35 mouse cellular contexts compared by ENCODE assay signal in the genomic region with DNA sequence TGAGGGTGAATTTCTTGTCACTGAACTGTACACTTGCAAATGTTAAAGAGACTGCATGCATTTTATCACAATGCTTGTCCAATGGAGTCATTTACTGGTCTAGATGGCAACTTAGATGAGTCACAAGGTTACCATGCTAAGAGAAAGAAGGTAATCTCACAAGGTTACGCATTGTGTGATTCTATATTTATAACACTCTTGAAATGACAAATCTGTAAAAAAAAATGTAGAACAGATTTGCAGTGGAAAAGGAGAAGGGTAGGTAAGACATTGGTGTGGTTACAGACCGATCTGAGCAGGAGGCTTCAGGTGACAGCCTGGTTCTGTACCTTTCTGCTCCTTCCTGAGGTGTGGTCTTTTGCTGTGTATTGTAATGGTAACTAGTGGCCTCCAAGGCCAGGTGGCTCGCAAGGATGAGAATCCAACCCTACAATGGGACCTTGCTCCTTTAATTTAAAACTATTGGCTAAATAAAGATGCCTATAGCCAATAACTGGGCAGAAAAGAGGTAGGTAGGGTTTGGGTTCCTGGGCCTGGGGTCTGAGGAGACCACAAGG. TPM values are rescaled to one million over a fixed set of nuclear protein-coding genes. Genes with fewer than 3 reads are reported as not detected.
A peak's percentile ranks its signal among the peaks of the same experiment; 100 is the strongest.
DNase-seq lines count a peak whose midpoint lies in the region; ATAC-seq and TF ChIP-seq lines count a peak whose summit lies in the region.
"Had no signal": no experiment of that assay in that cellular context is flagged by ENCODE, and none has a peak within 500 bp of the region (broad histone marks: within the 10 kb centered on the region; RNA-seq: fewer than 3 reads in every experiment).

No protein-coding gene starts in this region.

- TF ChIP-seq POLR2A in ES-Bruce4 (IDR thresholded peaks at IDR 0.05; ENCODE audit: insufficient read depth, low read length): no peak
- TF ChIP-seq POLR2A in small intestine, adult 2 months (IDR thresholded peaks at IDR 0.05; ENCODE audit: low read depth, low read length): no peak

- no peak overlapping the region for H3K27ac ChIP-seq in heart, embryonic 11.5 days (ENCODE audit: low read depth, low read length)
- 0 out of 2 replicates have a peak overlapping the region, but pooled peaks have one; percentile 52 for H3K27ac ChIP-seq in ES-Bruce4 (ENCODE audit: insufficient read depth, low read length)
- H3K27ac ChIP-seq in small intestine, adult 2 months (ENCODE audit: insufficient read depth, low read depth, low read length): peak overlapping the region; percentile 4; the same call in 1 of the 2 replicates
- H3K27ac ChIP-seq: embryonic facial prominence, embryonic 10.5 days; embryonic facial prominence, embryonic 13.5 days; forebrain, embryonic 10.5 days; forebrain, embryonic 13.5 days; heart, embryonic 15.5 days; hindbrain, embryonic 10.5 days; hindbrain, embryonic 13.5 days had no signal

- H3K4me1 ChIP-seq in heart, embryonic 11.5 days (ENCODE audit: control insufficient read depth, insufficient read depth, low read length): peaks cover 10% of the 10 kb centered on the region
- no peaks in the 10 kb centered on the region for H3K4me1 ChIP-seq in ES-Bruce4 (ENCODE audit: control insufficient read depth, insufficient read depth, low read length)
- peaks cover 25% of the 10 kb centered on the region; the same call in 1 of the 2 replicates for H3K4me1 ChIP-seq in small intestine, adult 2 months (ENCODE audit: control insufficient read depth, insufficient read depth, insufficient read length, low read length)

- no peak for ATAC-seq in heart, embryonic 11.5 days (replicated peaks; ENCODE audit: insufficient number of reproducible peaks, low FRiP score, low TSS enrichment)
- ATAC-seq: activated CD4-positive, CD25-positive, alpha-beta regulatory T cell, adult 4 months; forebrain, embryonic 13.5 days; forebrain, embryonic 16.5 days; inflammation-experienced regulatory T-cells, adult 6 months; Patski had no signal

- peak; percentile 75; the same call in 1 of the 2 replicates for TF ChIP-seq EP300 in ES-Bruce4 (IDR thresholded peaks at IDR 0.05; ENCODE audit: insufficient read depth, low read depth, low read length)

- H3K9ac ChIP-seq in heart, embryonic 11.5 days (ENCODE audit: low read depth, low read length): no peak overlapping the region
- no peak overlapping the region for H3K9ac ChIP-seq in ES-Bruce4 (ENCODE audit: low read depth, poor library complexity, severe bottlenecking)
- H3K9ac ChIP-seq: embryonic facial prominence, embryonic 13.5 days; forebrain, embryonic 13.5 days; heart, embryonic 12.5 days; heart, embryonic 15.5 days; hindbrain, embryonic 13.5 days had no signal

- H3K4me3 ChIP-seq in heart, embryonic 11.5 days (ENCODE audit: low read depth, low read length): no peak overlapping the region
- H3K4me3 ChIP-seq in ES-Bruce4 (ENCODE audit: low read depth, low read length): peak overlapping the region; percentile 27; the same call in 1 of the 2 replicates
- no peak overlapping the region for H3K4me3 ChIP-seq in small intestine, adult 2 months (ENCODE audit: low read depth, low read length)
- H3K4me3 ChIP-seq: embryonic facial prominence, embryonic 10.5 days; embryonic facial prominence, embryonic 13.5 days; forebrain, embryonic 10.5 days; forebrain, embryonic 13.5 days; heart, embryonic 12.5 days; heart, embryonic 15.5 days; hindbrain, embryonic 10.5 days; hindbrain, embryonic 13.5 days had no signal

- DNase-seq in heart, adult 11 months: peak; percentile 66
- DNase-seq in ZHBTc4 (ENCODE audit: low read depth, low spot score): peak; percentile 39
- DNase-seq in cerebellum, adult 11 months: no peak
- DNase-seq in kidney, adult 9 months: no peak
- no peak for DNase-seq in urinary bladder, postnatal 4 days (ENCODE audit: low spot score in 2 of 2)
- DNase-seq: adrenal gland, adult 8-10 months; adrenal gland, postnatal 25 days; cerebellum, adult 18-20 months; cerebellum, adult 9-11 months; cerebellum, postnatal 25 days; embryo, embryonic 11 days; gastrocnemius, postnatal 10 days; gastrocnemius, postnatal 36 days; heart, postnatal 10 days; heart, postnatal 36 days; kidney, adult 11 months had no signal

- no peaks in the 10 kb centered on the region for H3K27me3 ChIP-seq in heart, embryonic 11.5 days (ENCODE audit: control insufficient read depth, insufficient read depth, low read length)
- H3K27me3 ChIP-seq in ES-Bruce4 (ENCODE audit: control insufficient read depth, insufficient read depth, low read length, poor library complexity, severe bottlenecking): no peaks in the 10 kb centered on the region
- no peaks in the 10 kb centered on the region for H3K27me3 ChIP-seq in small intestine, adult 2 months (ENCODE audit: control insufficient read depth, insufficient read depth, low read length)
- H3K27me3 ChIP-seq: embryonic facial prominence, embryonic 13.5 days; forebrain, embryonic 13.5 days; heart, embryonic 12.5 days; heart, embryonic 15.5 days; hindbrain, embryonic 13.5 days; Patski had no signal

- H3K36me3 ChIP-seq in heart, embryonic 11.5 days (ENCODE audit: control insufficient read depth, insufficient read depth, low read length): no peaks in the 10 kb centered on the region
- no peaks in the 10 kb centered on the region for H3K36me3 ChIP-seq in ES-Bruce4 (ENCODE audit: control insufficient read depth, insufficient read depth, low read length, poor library complexity, severe bottlenecking)
- H3K36me3 ChIP-seq in small intestine, adult 2 months (ENCODE audit: control insufficient read depth, insufficient read depth, low read length): peaks cover 2% of the 10 kb centered on the region; the same call in 1 of the 2 replicates
- H3K36me3 ChIP-seq: heart, embryonic 15.5 days; hindbrain, embryonic 10.5 days; hindbrain, embryonic 13.5 days had no signal

- WGBS in heart, embryonic 11.5 days (ENCODE audit: insufficient replicate concordance): 87% methylated on average over 3 of the region's 3 CpGs
- 84% methylated on average over 3 of the region's 3 CpGs for WGBS in small intestine, adult 2 months

- no peak overlapping the region for H3K4me2 ChIP-seq in heart, embryonic 11.5 days
- H3K4me2 ChIP-seq: embryonic facial prominence, embryonic 13.5 days; forebrain, embryonic 13.5 days; heart, embryonic 12.5 days; heart, embryonic 15.5 days; hindbrain, embryonic 13.5 days had no signal

- TF ChIP-seq CTCF in ES-Bruce4 (IDR thresholded peaks at IDR 0.05; ENCODE audit: low read depth, low read length): no peak
- no peak for TF ChIP-seq CTCF in small intestine, adult 2 months (IDR thresholded peaks at IDR 0.05; ENCODE audit: extremely low read depth, insufficient read length, insufficient replicate concordance, low read depth, low read length)

- H3K9me3 ChIP-seq in heart, embryonic 11.5 days (replicated peaks; ENCODE audit: control insufficient read depth, low read length): no peaks in the 10 kb centered on the region
- H3K9me3 ChIP-seq in ES-Bruce4 (replicated peaks; ENCODE audit: control insufficient read depth, insufficient read depth, low read length, poor library complexity, severe bottlenecking): no peaks in the 10 kb centered on the region
- H3K9me3 ChIP-seq: embryonic facial prominence, embryonic 10.5 days; embryonic facial prominence, embryonic 13.5 days; forebrain, embryonic 10.5 days; forebrain, embryonic 13.5 days; G1E; heart, embryonic 12.5 days; heart, embryonic 15.5 days; hindbrain, embryonic 10.5 days; hindbrain, embryonic 13.5 days had no signal

RNA-seq across cellular contexts. Expression of a gene that starts 35.2 kb away (rescaled TPM):
- polyA plus RNA-seq in heart, embryonic 11.5 days (2014; fragmentation: Nextera tagmentation; extraction: Ambion mirVana): not detected in 2 replicates
- not detected in 2 replicates for polyA plus RNA-seq in ES-Bruce4 (2011; ENCODE audit: insufficient read depth, insufficient read length, low read depth, missing spikeins)
- polyA plus RNA-seq in small intestine, adult 2 months (2012; rRNA removed): not detected in 2 replicates
- polyA plus RNA-seq: activated CD4-positive, CD25-positive, alpha-beta regulatory T cell, adult 4 months; brain, embryonic 14.5 days; cortical plate, adult 2 months; embryonic facial prominence, embryonic 10.5 days; embryonic facial prominence, embryonic 13.5 days; forebrain, embryonic 10.5 days; forebrain, embryonic 13.5 days; forebrain, embryonic 16.5 days; G1E; heart, embryonic 12.5 days; heart, embryonic 15.5 days; hindbrain, embryonic 10.5 days; hindbrain, embryonic 16.5 days; inflammation-experienced regulatory T-cells, adult 6 months; Patski had no signal

RNA-seq across cellular contexts. Expression of a gene that starts 35.8 kb away (rescaled TPM):
- 27.4 and 28.5 TPM in 2 replicates for polyA plus RNA-seq in heart, embryonic 11.5 days (2014; fragmentation: Nextera tagmentation; extraction: Ambion mirVana)
- polyA plus RNA-seq in ES-Bruce4 (2011; ENCODE audit: insufficient read depth, insufficient read length, low read depth, missing spikeins): 19.7 and 26.0 TPM in 2 replicates
- polyA plus RNA-seq in small intestine, adult 2 months (2012; rRNA removed): 38.0 and 87.5 TPM in 2 replicates

Comparison
In these comparisons a context has a peak if more than half of its experiments do, and no peak if none do; other contexts are left out.
1. DNase-seq: peak in heart, adult 11 months (single experiment) and ZHBTc4 (single experiment); none in cerebellum, adult 11 months (single experiment), kidney, adult 9 months (single experiment) and urinary bladder, postnatal 4 days (0 of 2).